Mouse (Mus musculus): Measurements from ENCODE around the gene Alyref.
A peak's percentile ranks its signal among the peaks of the same experiment; 100 is the strongest.
"Not testable (repeated sequence)": the region's sequence is repeated elsewhere in the genome, so short reads cannot be mapped to it uniquely, and the experiment has no call there.

Gene Alyref

GRCm38 (mm10) chr11:120574278-120574600, 23.9 kb downstream of the Alyref start:
- no peak for DNase-seq (ENCODE audit: low spot score in 2 of 2)

- no peak for DNase-seq (ENCODE audit: low spot score in 2 of 2)
Observed at GRCm38 (mm10) chr11:120573585-120574277, 24.4 kb downstream of the Alyref start.

- DNase-seq (ENCODE audit: low spot score in 2 of 2): peak; percentile 100
Observed at GRCm38 (mm10) chr11:120572752-120573584, 25.2 kb downstream of the Alyref start, which contains the start of gene P4hb. Gene P4hb, minus strand, starts transcription at chr11:120573253.

- no peak for DNase-seq (ENCODE audit: low spot score in 2 of 2)
Observed at GRCm38 (mm10) chr11:120572417-120572751, 25.8 kb downstream of the Alyref start.

GRCm38 (mm10) chr11:120571754-120572416, 26.3 kb downstream of the Alyref start:
- no peak for DNase-seq (ENCODE audit: low spot score in 2 of 2)

GRCm38 (mm10) chr11:120571122-120571521, 27.0 kb downstream of the Alyref start:
- DNase-seq (ENCODE audit: low spot score in 2 of 2): no peak

GRCm38 (mm10) chr11:120568324-120568723, 29.8 kb downstream of the Alyref start:
- DNase-seq (ENCODE audit: low spot score in 2 of 2): no peak

GRCm38 (mm10) chr11:120565114-120565513, 33.1 kb downstream of the Alyref start:
- no peak for DNase-seq (ENCODE audit: low spot score in 2 of 2)

GRCm38 (mm10) chr11:120562949-120563348, 35.2 kb downstream of the Alyref start:
- DNase-seq (ENCODE audit: low spot score in 2 of 2): no peak

- no peak for DNase-seq (ENCODE audit: low spot score in 2 of 2)
Observed at GRCm38 (mm10) chr11:120560952-120561728, 37.0 kb downstream of the Alyref start.

GRCm38 (mm10) chr11:120558843-120559242, 39.3 kb downstream of the Alyref start:
- DNase-seq (ENCODE audit: low spot score in 2 of 2): not testable (repeated sequence)

- no peak for DNase-seq (ENCODE audit: low spot score in 2 of 2)
Observed at GRCm38 (mm10) chr11:120555260-120555659, 42.9 kb downstream of the Alyref start.

GRCm38 (mm10) chr11:120554834-120555233, 43.3 kb downstream of the Alyref start:
- DNase-seq (ENCODE audit: low spot score in 2 of 2): no peak

- DNase-seq (ENCODE audit: low spot score in 2 of 2): no peak
Observed at GRCm38 (mm10) chr11:120552736-120553135, 45.4 kb downstream of the Alyref start.

GRCm38 (mm10) chr11:120550810-120551440, 47.2 kb downstream of the Alyref start, which contains the start of gene Ppp1r27:
Gene Ppp1r27, minus strand, starts transcription at chr11:120551132.
- DNase-seq (ENCODE audit: low spot score in 2 of 2): no peak

GRCm38 (mm10) chr11:120549986-120550809, 48.0 kb downstream of the Alyref start:
- DNase-seq (ENCODE audit: low spot score in 2 of 2): no peak

- DNase-seq (ENCODE audit: low spot score in 2 of 2): peak; percentile 89 to 90
Observed at GRCm38 (mm10) chr11:120549168-120549945, 48.8 kb downstream of the Alyref start, which contains the start of gene Mcrip1. Gene Mcrip1, minus strand, starts transcription at chr11:120549727.

GRCm38 (mm10) chr11:120548786-120549167, 49.4 kb downstream of the Alyref start:
- no peak for DNase-seq (ENCODE audit: low spot score in 2 of 2)

- DNase-seq (ENCODE audit: low spot score in 2 of 2): no peak
Observed at GRCm38 (mm10) chr11:120548214-120548613, 50.0 kb downstream of the Alyref start.
